Mouse (Mus musculus) liver, embryonic 13.5 days (tissue): Measurements from ENCODE around the gene Gm4553. TPM values are rescaled to one million over a fixed set of nuclear protein-coding genes. Genes with fewer than 3 reads are reported as not detected.
"Not testable (repeated sequence)": the region's sequence is repeated elsewhere in the genome, so short reads cannot be mapped to it uniquely, and the experiment has no call there.

Source experiments
- ATAC-seq: fragments of 200-750 bp; cut with Nextera tagmentation; 2 replicates; pipeline ENCODE4 v1.8.0; 2017; ENCODE audit warnings: low read depth, mild to moderate bottlenecking, moderate number of reproducible peaks, moderate library complexity
- DNase-seq: peaks from one replicate; pipeline ENCODE4 v3.0.0; 2022
- H3K27ac ChIP-seq: fragments of 300-500 bp; sonication (generic); 2 replicates; pipeline ENCODE4 v1.5.1; 2015; ENCODE audit warnings: moderate library complexity, mild to moderate bottlenecking, inconsistent platforms
- H3K27me3 ChIP-seq: fragments of 300-500 bp; sonication (generic); 2 replicates; pipeline ENCODE4 v1.6.1; 2015; ENCODE audit warnings: mild to moderate bottlenecking, inconsistent platforms
- H3K36me3 ChIP-seq: fragments of 300-500 bp; sonication (generic); 2 replicates; pipeline ENCODE4 v1.6.1; 2015; ENCODE audit warnings: mild to moderate bottlenecking, inconsistent platforms
- H3K4me1 ChIP-seq: fragments of 300-500 bp; sonication (generic); replicated peaks from 2 replicates; pipeline ENCODE4 v1.6.1; 2015; ENCODE audit warnings: inconsistent platforms
- H3K4me2 ChIP-seq: fragments of 300-500 bp; sonication (generic); 2 replicates; pipeline ENCODE4 v1.6.1; 2015; ENCODE audit warnings: inconsistent platforms, mild to moderate bottlenecking, moderate library complexity
- H3K4me3 ChIP-seq: fragments of 300-500 bp; sonication (generic); replicated peaks from 2 replicates; pipeline ENCODE4 v1.5.1; 2015; ENCODE audit warnings: mild to moderate bottlenecking, inconsistent platforms
- H3K9ac ChIP-seq: fragments of 300-500 bp; sonication (generic); 2 replicates; pipeline ENCODE4 v1.6.1; 2015; ENCODE audit warnings: mild to moderate bottlenecking, inconsistent platforms
- H3K9me3 ChIP-seq: fragments of 300-500 bp; sonication (generic); replicated peaks from 2 replicates; pipeline ENCODE4 v1.6.1; 2016; ENCODE audit warnings: inconsistent platforms
- WGBS: fragments of 180-500 bp; shearing (Covaris S2); methylation state at CpG from one replicate; pipeline ENCODE4 v1.1.7; 2015; ENCODE audit not compliant: insufficient replicate concordance; 5-methylcytosine and 5-hydroxymethylcytosine counted together
- polyA plus RNA-seq: library from polyadenylated mRNA; unstranded; fragments of >200 nt; fragmentation: Nextera tagmentation; extraction: Ambion mirVana; gene quantifications from 2 replicates; pipeline ENCODE4 v1.2.1, GENCODE M21; 2015

The Gm4553 gene
- polyA plus RNA-seq, 1 experiment from 2014 or later = not detected

GRCm38 (mm10) chr7:142169836-142170235 is 4.3 kb upstream of the Gm4553 start:
- 33% methylated on average over 3 of the region's 3 CpGs for WGBS
- DNase-seq (no peak), ATAC-seq (no peak)
- no peak overlapping the region for H3K27ac ChIP-seq
- no peak overlapping the region for H3K4me3 ChIP-seq
- no peaks in the 10 kb centered on the region for H3K27me3 ChIP-seq
- no peaks in the 10 kb centered on the region for H3K4me1 ChIP-seq
- no peak overlapping the region for H3K9ac ChIP-seq
- no peaks in the 10 kb centered on the region for H3K36me3 ChIP-seq
- no peaks in the 10 kb centered on the region for H3K9me3 ChIP-seq
- H3K4me2 ChIP-seq = no peak overlapping the region

DNA sequence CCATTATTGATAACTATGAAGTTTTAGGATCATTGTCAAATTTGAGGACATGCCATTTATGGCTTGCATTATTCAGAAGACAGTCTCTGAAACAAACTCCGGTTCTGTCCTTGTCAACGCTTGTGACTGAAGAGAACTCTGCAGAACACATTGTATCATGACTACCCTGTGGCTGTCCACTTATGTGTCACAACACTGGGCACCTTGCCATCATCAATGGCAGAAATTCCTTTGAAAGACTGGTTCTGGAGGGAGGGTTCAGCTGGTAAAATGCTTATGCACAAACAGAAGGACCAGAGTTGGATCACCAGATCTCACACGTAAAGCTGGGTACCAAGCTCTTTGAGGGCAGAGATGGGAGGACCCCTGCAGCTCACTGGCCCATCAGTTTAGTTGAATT is 6.2 kb downstream of the Gm4553 start:
- H3K4me2 ChIP-seq = no peak overlapping the region
- ATAC-seq = no peak
- no peak overlapping the region for H3K4me3 ChIP-seq
- no peak overlapping the region for H3K9ac ChIP-seq
- no peaks in the 10 kb centered on the region for H3K4me1 ChIP-seq
- H3K36me3 ChIP-seq = no peaks in the 10 kb centered on the region
- H3K9me3 ChIP-seq = no peaks in the 10 kb centered on the region
- no peak for DNase-seq
- no peaks in the 10 kb centered on the region for H3K27me3 ChIP-seq
- 76% methylated on average over 3 of the region's 3 CpGs for WGBS
- no peak overlapping the region for H3K27ac ChIP-seq

DNA sequence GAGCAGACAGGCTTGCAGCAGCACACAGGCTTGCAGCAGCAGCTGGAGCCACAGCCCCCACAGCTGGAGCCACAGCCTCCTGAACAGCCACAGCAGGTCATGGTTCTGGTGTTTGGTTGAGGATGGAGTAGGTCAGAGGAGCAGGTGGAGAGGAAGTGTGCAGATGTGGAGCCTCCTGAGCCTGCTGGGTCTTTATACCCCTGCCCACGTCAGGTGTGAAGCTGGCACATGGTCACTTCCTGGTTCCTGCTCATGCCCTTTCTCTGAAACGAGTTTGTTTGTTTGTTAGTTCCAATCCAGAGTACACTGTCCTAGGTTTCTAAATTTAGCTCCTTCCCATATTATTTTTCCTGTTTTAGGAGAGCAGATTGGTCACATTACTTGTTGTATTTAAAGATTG is 8.5 kb downstream of the Gm4553 start, which contains the start of gene Gm29735:
Gm29735 (minus strand) TSS at position 101 of the 400 bp plus-strand sequence.
- not testable (repeated sequence) for H3K4me3 ChIP-seq, H3K27me3 ChIP-seq, H3K4me2 ChIP-seq, DNase-seq, ATAC-seq, H3K36me3 ChIP-seq, H3K27ac ChIP-seq, H3K4me1 ChIP-seq, H3K9me3 ChIP-seq, H3K9ac ChIP-seq
- WGBS = 20% methylated on average over 2 of the region's 2 CpGs

DNA sequence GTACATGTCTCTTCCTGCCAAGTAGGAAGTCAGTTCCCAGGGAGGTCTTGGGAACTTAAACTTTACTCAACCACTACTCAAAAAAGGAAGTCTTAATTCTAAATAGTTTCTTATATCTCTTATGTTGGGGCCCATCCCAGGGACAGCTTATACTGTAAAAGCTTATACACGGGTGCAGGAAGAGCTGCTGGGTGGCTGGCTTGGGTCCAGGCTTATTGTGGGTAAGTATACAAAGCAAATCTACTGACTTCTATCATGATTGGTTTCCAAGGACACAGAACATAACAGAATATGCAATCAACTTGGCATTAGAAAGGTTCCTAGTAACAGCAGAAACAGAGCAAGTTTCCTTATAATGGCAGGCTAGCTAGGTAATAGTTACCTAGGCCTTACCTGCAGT is 10.2 kb downstream of the Gm4553 start:
- H3K27me3 ChIP-seq = no peaks in the 10 kb centered on the region
- no peak for DNase-seq
- no peak overlapping the region for H3K4me2 ChIP-seq
- no peak overlapping the region for H3K4me3 ChIP-seq
- no peaks in the 10 kb centered on the region for H3K9me3 ChIP-seq
- no peak overlapping the region for H3K27ac ChIP-seq
- no peaks in the 10 kb centered on the region for H3K4me1 ChIP-seq
- 43% methylated on average over 1 of the region's 1 CpGs for WGBS
- no peaks in the 10 kb centered on the region for H3K36me3 ChIP-seq
- H3K9ac ChIP-seq = no peak overlapping the region
- no peak for ATAC-seq

- Histone ChIP-seq H3K27me3 (no peaks in the 10 kb centered on the region), H3K36me3 (no peaks in the 10 kb centered on the region), H3K9ac (no peak overlapping the region), H3K27ac (no peak overlapping the region), H3K4me3 (no peak overlapping the region), H3K4me1 (no peaks in the 10 kb centered on the region), H3K4me2 (no peak overlapping the region), H3K9me3 (no peaks in the 10 kb centered on the region)
- DNase-seq (no peak), ATAC-seq (no peak)
- WGBS = 62% methylated on average over 4 of the region's 4 CpGs
Observed at GRCm38 (mm10) chr7:142152191-142152590, 13.3 kb downstream of the Gm4553 start.

DNA sequence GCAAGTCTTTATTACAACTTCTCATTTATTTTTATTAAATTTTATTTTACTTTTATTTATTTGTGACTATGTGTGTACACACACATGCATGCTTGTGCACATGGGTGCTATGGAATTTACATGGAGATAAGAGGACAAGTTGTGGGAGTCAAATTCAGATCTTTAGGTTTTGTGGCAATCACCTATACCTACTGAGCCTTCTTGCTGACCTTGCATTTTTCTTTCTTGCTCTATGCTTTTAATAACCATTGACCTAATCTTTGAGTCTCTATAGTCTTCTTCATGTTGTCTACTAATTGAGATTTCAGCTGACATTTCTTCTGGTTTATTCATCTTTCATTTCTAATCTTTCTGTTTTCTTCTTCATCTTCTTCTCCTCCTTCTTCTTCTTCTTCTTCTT is 16.9 kb downstream of the Gm4553 start:
- Histone ChIP-seq H3K9ac (no peak overlapping the region), H3K4me1 (no peaks in the 10 kb centered on the region), H3K27ac (no peak overlapping the region), H3K27me3 (no peaks in the 10 kb centered on the region), H3K36me3 (no peaks in the 10 kb centered on the region), H3K9me3 (no peaks in the 10 kb centered on the region), H3K4me2 (no peak overlapping the region), H3K4me3 (no peak overlapping the region)
- DNase-seq (no peak), ATAC-seq (no peak)

GRCm38 (mm10) chr7:142146033-142146432 is 19.5 kb downstream of the Gm4553 start:
- no peaks in the 10 kb centered on the region for H3K9me3 ChIP-seq
- H3K4me2 ChIP-seq = no peak overlapping the region
- ATAC-seq = no peak
- no peaks in the 10 kb centered on the region for H3K36me3 ChIP-seq
- no peak overlapping the region for H3K27ac ChIP-seq
- no peak overlapping the region for H3K9ac ChIP-seq
- WGBS = 8% methylated on average over 1 of the region's 1 CpGs
- peak; percentile 8 for DNase-seq
- H3K4me1 ChIP-seq = no peaks in the 10 kb centered on the region
- H3K27me3 ChIP-seq = no peaks in the 10 kb centered on the region
- H3K4me3 ChIP-seq = no peak overlapping the region

DNA sequence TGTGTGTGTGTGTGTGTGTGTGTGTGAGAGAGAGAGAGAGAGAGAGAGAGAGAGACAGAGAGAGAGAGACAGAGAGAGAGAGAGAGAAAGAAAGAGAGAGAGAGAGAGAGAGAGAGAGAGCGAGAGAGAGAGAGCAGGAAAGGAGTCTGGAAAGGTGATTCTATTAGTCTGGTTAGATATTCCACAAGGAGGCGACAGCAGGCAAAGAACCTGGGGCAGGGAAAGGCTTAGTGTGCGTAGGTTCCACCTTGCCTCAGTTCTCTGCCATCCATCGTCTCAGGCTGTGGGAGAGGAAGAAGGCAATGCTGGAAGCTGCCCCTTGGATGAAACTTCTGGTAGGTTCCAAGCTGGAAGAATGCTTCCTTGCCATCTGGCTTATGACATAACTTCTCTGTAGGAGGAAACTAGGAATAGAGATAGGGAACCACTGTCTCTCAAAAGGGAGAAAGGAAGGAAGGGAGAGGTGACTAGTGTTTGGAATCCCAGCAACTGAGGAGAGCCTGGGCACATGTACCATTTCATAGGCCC is 20.1 kb downstream of the Gm4553 start:
- Histone ChIP-seq H3K27me3 (no peaks in the 10 kb centered on the region), H3K36me3 (no peaks in the 10 kb centered on the region), H3K4me3 (no peak overlapping the region), H3K4me1 (no peaks in the 10 kb centered on the region), H3K27ac (no peak overlapping the region), H3K4me2 (no peak overlapping the region), H3K9ac (no peak overlapping the region), H3K9me3 (no peaks in the 10 kb centered on the region)
- 36% methylated on average over 3 of the region's 4 CpGs for whole genome bisulfite sequencing
- ATAC-seq (no peak), DNase-seq (no peak)

DNA sequence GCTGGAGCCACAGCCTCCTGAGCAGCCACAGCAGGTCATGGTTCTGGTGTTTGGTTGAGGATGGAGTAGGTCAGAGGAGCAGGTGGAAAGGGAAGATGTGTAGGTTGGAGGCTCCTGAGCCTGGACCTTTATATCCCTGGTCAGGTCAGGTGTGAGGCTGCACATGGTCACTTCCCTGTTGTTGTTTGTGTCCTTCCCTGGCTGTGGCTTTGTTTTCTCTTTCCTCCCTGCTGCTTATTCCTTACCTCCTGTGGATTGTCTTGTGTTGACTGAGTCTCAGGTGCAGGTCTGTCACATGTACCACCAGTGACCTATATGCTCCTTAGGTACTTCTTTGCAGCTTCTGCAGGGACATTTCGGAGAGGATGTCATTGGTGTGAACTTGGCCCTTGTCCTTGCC is 21.0 kb downstream of the Gm4553 start, which contains the start of gene Gm45337:
Gm45337 (minus strand) TSS at position 101 of the 400 bp plus-strand sequence.
- Histone ChIP-seq H3K9ac (no peak within 1 kb of the TSS), H3K4me1 (no peaks in the 10 kb centered on the region), H3K4me3 (no peak within 1 kb of the TSS), H3K9me3 (no peaks in the 10 kb centered on the region), H3K36me3 (no peaks in the 10 kb centered on the region), H3K27me3 (no peaks in the 10 kb centered on the region), H3K4me2 (no peak within 1 kb of the TSS), H3K27ac (no peak within 1 kb of the TSS)
- no peak for ATAC-seq
- 51% methylated on average over 1 of the region's 1 CpGs for WGBS
- DNase-seq = no peak

DNA sequence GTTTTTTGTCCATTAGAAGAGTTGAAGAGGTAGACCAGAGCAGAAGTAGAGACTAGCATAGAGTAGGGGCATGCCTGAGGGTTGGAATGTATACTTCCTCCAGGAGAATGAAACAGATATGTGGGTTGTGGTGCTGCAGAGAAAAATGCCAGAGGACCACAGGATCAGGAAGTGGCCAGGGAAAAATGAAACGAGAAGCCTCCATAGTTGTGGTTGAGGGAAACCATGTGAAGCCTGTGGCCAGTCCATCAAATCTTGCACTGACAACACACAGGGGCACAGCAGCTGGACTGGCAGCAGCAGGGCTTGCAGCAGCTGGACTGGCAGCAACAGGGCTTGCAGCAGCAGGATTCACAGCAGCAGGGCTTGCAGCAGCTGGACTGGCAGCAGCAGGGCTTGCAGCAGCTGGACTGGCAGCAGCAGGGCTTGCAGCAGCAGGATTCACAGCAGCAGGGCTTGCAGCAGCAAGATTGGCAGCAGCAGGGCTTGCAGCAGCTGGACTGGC is 22.0 kb downstream of the Gm4553 start:
- H3K27me3 ChIP-seq, ATAC-seq, H3K27ac ChIP-seq, H3K4me1 ChIP-seq, H3K9me3 ChIP-seq, H3K4me2 ChIP-seq, H3K4me3 ChIP-seq, H3K36me3 ChIP-seq, H3K9ac ChIP-seq, DNase-seq: not testable (repeated sequence)
- WGBS = 0% methylated on average over 1 of the region's 1 CpGs

GRCm38 (mm10) chr7:142140696-142141095 is 24.8 kb downstream of the Gm4553 start:
- Histone ChIP-seq H3K4me3 (no peak overlapping the region), H3K4me2 (no peak overlapping the region), H3K9ac (no peak overlapping the region), H3K4me1 (no peaks in the 10 kb centered on the region), H3K27ac (no peak overlapping the region), H3K27me3 (no peaks in the 10 kb centered on the region), H3K36me3 (no peaks in the 10 kb centered on the region), H3K9me3 (no peaks in the 10 kb centered on the region)
- WGBS = 9% methylated on average over 1 of the region's 1 CpGs
- ATAC-seq (no peak), DNase-seq (no peak)

DNA sequence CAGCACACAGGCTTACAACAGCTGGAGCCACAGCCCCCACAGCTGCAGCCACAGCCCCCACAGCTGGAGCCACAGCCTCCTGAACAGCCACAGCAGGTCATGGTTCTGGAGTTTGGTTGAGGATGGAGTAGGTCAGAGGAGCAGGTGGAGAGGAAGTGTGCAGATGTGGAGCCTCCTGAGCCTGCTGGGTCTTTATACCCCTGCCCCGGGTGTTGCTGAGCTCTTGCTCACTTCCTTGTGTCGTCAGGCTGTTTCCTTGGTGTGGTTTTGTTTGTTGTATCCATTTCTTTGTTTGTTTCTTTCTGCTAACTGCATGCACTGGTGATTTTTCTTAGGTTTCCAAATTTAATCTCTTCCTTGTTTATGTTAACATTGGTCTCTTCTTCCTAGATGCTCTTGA is 29.6 kb downstream of the Gm4553 start, which contains the start of gene Gm39115:
Gm39115 (minus strand) TSS at position 101 of the 400 bp plus-strand sequence.
- ATAC-seq = not testable (repeated sequence)

More for the DNA sequence above, 29.6 kb downstream of the Gm4553 start, which contains the start of gene Gm39115:
- not testable (repeated sequence) for H3K4me3 ChIP-seq, H3K4me1 ChIP-seq, H3K9ac ChIP-seq, H3K9me3 ChIP-seq, DNase-seq, H3K27me3 ChIP-seq, H3K36me3 ChIP-seq, H3K27ac ChIP-seq, H3K4me2 ChIP-seq
- 19% methylated on average over 2 of the region's 2 CpGs for WGBS
